Mouse (Mus musculus) neural tube, embryonic 14.5 days (tissue): ENCODE data around the gene Fam209. TPM values are rescaled to one million over a fixed set of nuclear protein-coding genes. Genes with fewer than 3 reads are reported as not detected.

Experiments used
- ATAC-seq: fragments of 200-750 bp; cut with Nextera tagmentation; 2 replicates; pipeline ENCODE4 v1.8.0; 2017; ENCODE audit warnings: low read depth, mild to moderate bottlenecking, moderate TSS enrichment, moderate library complexity
- H3K27ac ChIP-seq: fragments of 300-500 bp; sonication (generic); 2 replicates; pipeline ENCODE4 v1.5.1; 2014; ENCODE audit warnings: low read depth, mild to moderate bottlenecking, control low read depth, low read length, moderate library complexity, mixed read lengths
- H3K27me3 ChIP-seq: fragments of 300-500 bp; sonication (generic); 2 replicates; pipeline ENCODE4 v1.6.1; 2014; ENCODE audit warnings: low read length; ENCODE audit not compliant: control insufficient read depth, insufficient read depth
- H3K36me3 ChIP-seq: fragments of 300-500 bp; sonication (generic); 2 replicates; pipeline ENCODE4 v1.6.1; 2014; ENCODE audit warnings: low read length, mixed read lengths; ENCODE audit not compliant: control insufficient read depth, insufficient read depth
- H3K4me1 ChIP-seq: fragments of 300-500 bp; sonication (generic); 2 replicates; pipeline ENCODE4 v1.6.1; 2014; ENCODE audit warnings: low read length; ENCODE audit not compliant: control insufficient read depth, insufficient read depth
- H3K4me2 ChIP-seq: fragments of 300-500 bp; sonication (generic); 2 replicates; pipeline ENCODE4 v1.6.1; 2014; ENCODE audit warnings: mild to moderate bottlenecking, low read depth, low read length, control low read depth
- H3K4me3 ChIP-seq: fragments of 300-500 bp; sonication (generic); 2 replicates; pipeline ENCODE4 v1.5.1; 2014; ENCODE audit warnings: low read depth, low read length, control low read depth, mixed read lengths
- H3K9ac ChIP-seq: fragments of 300-500 bp; sonication (generic); replicated peaks from 2 replicates; pipeline ENCODE4 v1.6.1; 2014; ENCODE audit warnings: low read depth, mild to moderate bottlenecking, control low read depth, low read length, mixed read lengths
- H3K9me3 ChIP-seq: fragments of 300-500 bp; sonication (generic); 2 replicates; pipeline ENCODE4 v1.6.1; 2016; ENCODE audit warnings: low read length; ENCODE audit not compliant: control insufficient read depth
- whole genome bisulfite sequencing: fragments of 180-500 bp; shearing (Covaris S2); extraction: QIAGEN DNeasy Blood & Tissue Kit; methylation state at CpG from one replicate; pipeline ENCODE4 v1.1.7; 2014; 5-methylcytosine and 5-hydroxymethylcytosine counted together
- polyA plus RNA-seq: library from polyadenylated mRNA; unstranded; fragments of >200 nt; fragmentation: Nextera tagmentation; extraction: Ambion mirVana; gene quantifications from 2 replicates; pipeline ENCODE4 v1.2.1, GENCODE M21; 2014

The Fam209 gene
- polyA plus RNA-seq, 1 experiment from 2014 or later, result not detected

- no peaks in the 10 kb centered on the region for H3K9me3 ChIP-seq
- ATAC-seq, result no peak
- H3K9ac ChIP-seq, result no peak overlapping the region
- no peaks in the 10 kb centered on the region for H3K4me1 ChIP-seq
- no peaks in the 10 kb centered on the region for H3K36me3 ChIP-seq
- WGBS, result 30% methylated on average over 12 of the region's 12 CpGs
- H3K4me2 ChIP-seq, result no peak overlapping the region
- H3K4me3 ChIP-seq, result no peak overlapping the region
- H3K27me3 ChIP-seq, result no peaks in the 10 kb centered on the region
- H3K27ac ChIP-seq, result no peak overlapping the region
Observed at GRCm38 (mm10) chr2:172484696-172485370, 12.5 kb downstream of the Fam209 start.

- H3K27me3 ChIP-seq, result no peaks in the 10 kb centered on the region
- H3K36me3 ChIP-seq, result no peaks in the 10 kb centered on the region
- H3K9ac ChIP-seq, result no peak overlapping the region
- no peak overlapping the region for H3K4me2 ChIP-seq
- 80% methylated on average over 8 of the region's 8 CpGs for WGBS
- H3K9me3 ChIP-seq, result no peaks in the 10 kb centered on the region
- H3K27ac ChIP-seq, result no peak overlapping the region
- H3K4me1 ChIP-seq, result no peaks in the 10 kb centered on the region
- no peak overlapping the region for H3K4me3 ChIP-seq
- ATAC-seq, result no peak
Observed at GRCm38 (mm10) chr2:172496736-172497345, 24.5 kb downstream of the Fam209 start.

- Histone ChIP-seq H3K9ac (no peak overlapping the region), H3K4me2 (no peak overlapping the region), H3K4me1 (no peaks in the 10 kb centered on the region), H3K27ac (no peak overlapping the region), H3K27me3 (no peaks in the 10 kb centered on the region), H3K9me3 (no peaks in the 10 kb centered on the region), H3K4me3 (no peak overlapping the region), H3K36me3 (no peaks in the 10 kb centered on the region)
- WGBS, result 49% methylated on average over 3 of the region's 3 CpGs
- no peak for ATAC-seq
Observed at GRCm38 (mm10) chr2:172498823-172499222, 26.5 kb downstream of the Fam209 start.

GRCm38 (mm10) chr2:172500752-172501316 is 28.5 kb downstream of the Fam209 start:
- Histone ChIP-seq H3K9me3 (no peaks in the 10 kb centered on the region), H3K9ac (no peak overlapping the region)
- 70% methylated on average over 7 of the region's 7 CpGs for WGBS

GRCm38 (mm10) chr2:172501341-172501740 is 29.0 kb downstream of the Fam209 start:
- Histone ChIP-seq H3K9me3 (no peaks in the 10 kb centered on the region), H3K36me3 (no peaks in the 10 kb centered on the region), H3K27ac (no peak overlapping the region), H3K4me2 (no peak overlapping the region), H3K4me1 (no peaks in the 10 kb centered on the region), H3K4me3 (no peak overlapping the region), H3K9ac (no peak overlapping the region), H3K27me3 (no peaks in the 10 kb centered on the region)
- ATAC-seq, result no peak
- WGBS, result 4% methylated on average over 4 of the region's 4 CpGs

More at GRCm38 (mm10) chr2:172500752-172501316, 28.5 kb downstream of the Fam209 start:
- no peak overlapping the region for H3K4me2 ChIP-seq
- H3K36me3 ChIP-seq, result no peaks in the 10 kb centered on the region
- H3K4me3 ChIP-seq, result no peak overlapping the region
- no peaks in the 10 kb centered on the region for H3K4me1 ChIP-seq
- no peaks in the 10 kb centered on the region for H3K27me3 ChIP-seq
- ATAC-seq, result no peak
- no peak overlapping the region for H3K27ac ChIP-seq

GRCm38 (mm10) chr2:172502168-172502567 is 29.8 kb downstream of the Fam209 start:
- Histone ChIP-seq H3K27me3 (no peaks in the 10 kb centered on the region), H3K9ac (no peak overlapping the region), H3K9me3 (no peaks in the 10 kb centered on the region), H3K4me2 (no peak overlapping the region), H3K4me1 (no peaks in the 10 kb centered on the region), H3K27ac (no peak overlapping the region), H3K4me3 (no peak overlapping the region), H3K36me3 (no peaks in the 10 kb centered on the region)
- WGBS, result 74% methylated on average over 14 of the region's 14 CpGs
- no peak for ATAC-seq

- no peak overlapping the region for H3K27ac ChIP-seq
- H3K4me3 ChIP-seq, result no peak overlapping the region
- H3K9ac ChIP-seq, result no peak overlapping the region
- H3K36me3 ChIP-seq, result no peaks in the 10 kb centered on the region
- no peaks in the 10 kb centered on the region for H3K9me3 ChIP-seq
- WGBS, result 89% methylated on average over 6 of the region's 7 CpGs
- no peaks in the 10 kb centered on the region for H3K4me1 ChIP-seq
- H3K27me3 ChIP-seq, result no peaks in the 10 kb centered on the region
- no peak overlapping the region for H3K4me2 ChIP-seq
- ATAC-seq, result no peak
Observed at GRCm38 (mm10) chr2:172506121-172506520, 33.8 kb downstream of the Fam209 start.

- Histone ChIP-seq H3K27ac (no peak overlapping the region), H3K4me3 (no peak overlapping the region), H3K9me3 (no peaks in the 10 kb centered on the region), H3K36me3 (no peaks in the 10 kb centered on the region), H3K27me3 (no peaks in the 10 kb centered on the region), H3K4me1 (no peaks in the 10 kb centered on the region), H3K9ac (no peak overlapping the region), H3K4me2 (no peak overlapping the region)
- 90% methylated on average over 15 of the region's 15 CpGs for WGBS
- no peak for ATAC-seq
Observed at GRCm38 (mm10) chr2:172510056-172510712, 37.9 kb downstream of the Fam209 start.

- H3K4me2 ChIP-seq, result no peak overlapping the region
- H3K9ac ChIP-seq, result no peak overlapping the region
- H3K27ac ChIP-seq, result no peak overlapping the region
- WGBS, result 60% methylated on average over 3 of the region's 3 CpGs
- no peaks in the 10 kb centered on the region for H3K36me3 ChIP-seq
- H3K4me3 ChIP-seq, result no peak overlapping the region
- ATAC-seq, result no peak
- H3K27me3 ChIP-seq, result no peaks in the 10 kb centered on the region
- H3K4me1 ChIP-seq, result no peaks in the 10 kb centered on the region
- no peaks in the 10 kb centered on the region for H3K9me3 ChIP-seq
Observed at GRCm38 (mm10) chr2:172510899-172511298, 38.6 kb downstream of the Fam209 start.
